Mouse (Mus musculus): ENCODE data around the gene Adarb2. TPM values are rescaled to one million over a fixed set of nuclear protein-coding genes. Genes with fewer than 3 reads are reported as not detected.
"Not testable (repeated sequence)": the region's sequence is repeated elsewhere in the genome, so short reads cannot be mapped to it uniquely, and the experiment has no call there.

The Adarb2 gene
- polyA plus RNA-seq, 1 experiment from 2014 or later: 30.4 TPM

DNA sequence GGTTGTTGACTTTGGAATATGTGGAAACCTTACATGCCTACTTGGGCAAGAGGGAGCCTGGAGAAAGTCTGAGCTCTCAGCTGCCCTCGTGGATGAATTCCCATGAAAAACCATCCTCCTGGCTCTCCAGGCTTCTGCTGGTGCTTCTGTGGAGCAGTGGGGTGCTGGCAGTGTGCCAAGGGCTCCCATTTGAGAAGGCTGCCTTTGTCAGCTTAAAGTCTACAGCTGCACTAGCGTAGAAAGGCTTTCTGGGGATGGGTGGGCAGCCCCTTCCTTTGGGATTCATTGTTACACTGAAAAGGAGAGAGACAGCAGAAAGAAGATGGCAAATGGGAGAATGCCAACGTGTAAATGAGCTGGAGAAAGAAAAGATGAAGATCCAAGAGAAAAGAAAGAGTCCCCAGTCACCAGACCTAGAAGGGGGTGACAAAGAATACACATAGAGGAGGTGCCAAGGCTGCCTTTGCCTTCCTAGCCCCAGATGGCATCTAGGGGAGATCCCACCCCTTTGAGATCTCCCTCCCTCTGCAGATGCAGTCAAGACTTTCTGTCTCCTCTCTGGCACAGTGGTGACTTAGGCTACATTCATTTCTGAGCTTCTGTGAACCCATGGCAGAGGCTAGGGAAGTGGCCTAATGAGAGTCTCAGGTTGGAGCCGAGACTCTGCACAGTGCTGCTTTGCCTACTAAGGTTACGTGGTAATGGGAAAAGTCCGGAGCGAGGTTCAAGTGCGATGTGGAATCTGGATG lies 381.8 kb downstream of the Adarb2 start:
- DNase-seq (peak; percentile 42), ATAC-seq (ENCODE audit: low FRiP score, low TSS enrichment) (no peak)
- H3K27ac ChIP-seq (replicated peaks; ENCODE audit: low read depth, low read length): no peak overlapping the region

DNA sequence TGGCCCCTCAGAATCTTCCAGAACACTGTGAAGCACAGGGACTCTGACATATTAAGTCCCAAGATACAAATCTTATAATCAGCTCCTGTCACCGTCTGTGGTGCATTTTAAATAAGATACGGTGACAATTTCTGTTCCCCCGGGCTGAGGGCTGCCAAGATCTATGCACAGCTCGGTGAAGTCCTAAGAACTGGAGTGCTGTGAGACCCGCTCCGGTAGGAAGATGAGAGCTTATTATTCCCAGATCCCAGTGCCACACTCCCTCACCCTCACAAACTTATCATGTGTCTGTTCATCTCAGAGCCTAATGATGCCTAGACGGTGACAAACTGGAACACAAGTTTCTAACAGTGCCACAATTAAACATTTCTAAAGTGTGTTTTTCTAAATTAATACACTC lies 384.8 kb downstream of the Adarb2 start:
- Histone ChIP-seq H3K27me3 (ENCODE audit: control insufficient read depth, insufficient read depth, low read length) (no peaks in the 10 kb centered on the region), H3K9me3 (ENCODE audit: control insufficient read depth, low read length) (no peaks in the 10 kb centered on the region), H3K9ac (replicated peaks; ENCODE audit: low read length) (no peak overlapping the region), H3K4me2 (ENCODE audit: low read length) (no peak overlapping the region), H3K4me3 (replicated peaks; ENCODE audit: low read depth, low read length) (no peak overlapping the region), H3K27ac (replicated peaks; ENCODE audit: low read depth, low read length) (no peak overlapping the region), H3K4me1 (ENCODE audit: control insufficient read depth, insufficient read depth, low read length) (no peaks in the 10 kb centered on the region), H3K36me3 (ENCODE audit: control insufficient read depth, insufficient read depth, low read length) (no peaks in the 10 kb centered on the region)
- DNase-seq (no peak), ATAC-seq (ENCODE audit: low FRiP score, low TSS enrichment) (no peak)
- 64% methylated on average over 7 of the region's 7 CpGs for WGBS

More for the DNA sequence above, 381.8 kb downstream of the Adarb2 start:
- H3K9ac ChIP-seq (replicated peaks; ENCODE audit: low read length): no peak overlapping the region
- H3K9me3 ChIP-seq (ENCODE audit: control insufficient read depth, low read length): no peaks in the 10 kb centered on the region
- no peaks in the 10 kb centered on the region for H3K27me3 ChIP-seq (ENCODE audit: control insufficient read depth, insufficient read depth, low read length)
- no peaks in the 10 kb centered on the region for H3K36me3 ChIP-seq (ENCODE audit: control insufficient read depth, insufficient read depth, low read length)
- WGBS: 72% methylated on average over 8 of the region's 8 CpGs
- no peaks in the 10 kb centered on the region for H3K4me1 ChIP-seq (ENCODE audit: control insufficient read depth, insufficient read depth, low read length)
- H3K4me2 ChIP-seq (ENCODE audit: low read length): no peak overlapping the region
- H3K4me3 ChIP-seq (replicated peaks; ENCODE audit: low read depth, low read length): no peak overlapping the region

DNA sequence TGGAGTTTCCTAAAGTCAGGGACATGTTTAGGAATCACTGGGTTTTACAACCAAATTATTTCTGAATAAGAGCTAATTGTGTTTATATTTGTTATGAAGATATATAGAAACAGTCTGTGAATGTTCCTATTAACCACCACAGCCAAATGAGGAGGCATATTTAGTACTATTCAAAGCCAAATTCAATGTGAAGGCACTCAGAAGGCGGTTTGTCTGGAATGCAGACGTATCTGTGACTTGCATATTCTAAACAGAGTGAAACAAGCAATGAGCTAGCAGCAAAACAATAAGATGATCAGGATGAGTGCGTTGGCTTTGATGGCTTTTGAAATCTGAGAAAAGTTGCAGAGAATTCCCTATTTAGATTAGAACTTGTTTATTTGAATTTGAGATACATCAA lies 387.8 kb downstream of the Adarb2 start:
- no peak overlapping the region for H3K4me2 ChIP-seq (ENCODE audit: low read length)
- no peaks in the 10 kb centered on the region for H3K27me3 ChIP-seq (ENCODE audit: control insufficient read depth, insufficient read depth, low read length)
- no peak overlapping the region for H3K9ac ChIP-seq (replicated peaks; ENCODE audit: low read length)
- 79% methylated on average over 3 of the region's 3 CpGs for WGBS
- no peaks in the 10 kb centered on the region for H3K4me1 ChIP-seq (ENCODE audit: control insufficient read depth, insufficient read depth, low read length)
- no peaks in the 10 kb centered on the region for H3K9me3 ChIP-seq (ENCODE audit: control insufficient read depth, low read length)
- ATAC-seq (ENCODE audit: low FRiP score, low TSS enrichment) (no peak), DNase-seq (no peak)
- no peak overlapping the region for H3K4me3 ChIP-seq (replicated peaks; ENCODE audit: low read depth, low read length)
- no peaks in the 10 kb centered on the region for H3K36me3 ChIP-seq (ENCODE audit: control insufficient read depth, insufficient read depth, low read length)
- H3K27ac ChIP-seq (replicated peaks; ENCODE audit: low read depth, low read length): no peak overlapping the region

DNA sequence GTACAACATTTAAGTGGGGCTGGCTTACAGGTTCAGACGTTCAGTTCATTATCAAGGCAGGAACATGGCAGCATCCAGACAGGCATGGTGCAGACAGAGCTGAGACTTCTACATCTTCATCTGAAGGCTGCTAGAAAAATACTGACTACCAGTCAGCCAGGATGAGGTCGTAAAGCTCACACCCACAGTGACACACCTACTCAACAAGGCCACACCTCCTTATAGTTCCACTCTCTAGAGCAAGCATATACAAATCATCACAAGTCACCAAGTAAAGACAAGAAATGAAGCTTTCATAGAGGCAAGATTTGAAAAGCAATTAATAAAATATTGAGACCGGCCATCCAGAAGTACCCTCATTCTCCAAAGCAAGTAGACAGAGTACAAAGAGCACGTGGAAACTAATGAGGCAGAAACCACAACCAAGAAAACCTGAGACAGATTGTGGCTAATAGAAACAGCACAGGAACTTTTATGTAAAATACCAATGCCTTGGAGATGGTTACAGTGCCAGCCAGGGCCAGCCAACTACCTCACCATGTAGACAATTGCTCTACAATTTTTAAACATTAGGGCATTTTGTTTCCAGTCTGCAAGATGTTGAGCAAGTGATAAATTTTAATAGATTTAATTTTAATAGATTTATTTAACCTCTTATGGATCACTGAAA lies 394.4 kb downstream of the Adarb2 start:
- Histone ChIP-seq H3K36me3 (ENCODE audit: control insufficient read depth, insufficient read depth, low read length) (no peaks in the 10 kb centered on the region), H3K27me3 (ENCODE audit: control insufficient read depth, insufficient read depth, low read length) (no peaks in the 10 kb centered on the region), H3K9ac (replicated peaks; ENCODE audit: low read length) (no peak overlapping the region), H3K4me1 (ENCODE audit: control insufficient read depth, insufficient read depth, low read length) (no peaks in the 10 kb centered on the region), H3K27ac (replicated peaks; ENCODE audit: low read depth, low read length) (no peak overlapping the region), H3K4me2 (ENCODE audit: low read length) (no peak overlapping the region), H3K9me3 (ENCODE audit: control insufficient read depth, low read length) (no peaks in the 10 kb centered on the region), H3K4me3 (replicated peaks; ENCODE audit: low read depth, low read length) (no peak overlapping the region)
- 84% methylated on average over 4 of the region's 4 CpGs for WGBS
- ATAC-seq (ENCODE audit: low FRiP score, low TSS enrichment): no peak
- DNase-seq: no peak

DNA sequence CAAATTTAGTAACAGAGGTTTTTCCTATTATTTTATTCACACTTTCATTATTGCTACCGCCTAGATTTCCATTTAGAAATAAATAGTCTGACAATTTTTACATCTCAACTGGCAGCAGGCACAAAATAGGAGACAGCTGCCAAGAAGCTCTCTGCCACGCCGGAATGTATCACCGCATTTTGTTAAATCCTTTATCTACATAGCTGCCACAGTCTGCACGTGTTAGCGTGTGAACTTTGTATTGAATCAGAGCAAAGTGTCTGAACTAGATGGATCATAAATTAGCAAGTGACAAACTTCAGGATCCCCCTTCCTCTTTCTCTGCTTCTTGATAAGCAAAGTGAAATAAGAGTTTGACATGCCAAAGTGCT lies 395.0 kb downstream of the Adarb2 start:
- Histone ChIP-seq H3K27me3 (ENCODE audit: control insufficient read depth, insufficient read depth, low read length) (no peaks in the 10 kb centered on the region), H3K4me1 (ENCODE audit: control insufficient read depth, insufficient read depth, low read length) (no peaks in the 10 kb centered on the region), H3K36me3 (ENCODE audit: control insufficient read depth, insufficient read depth, low read length) (no peaks in the 10 kb centered on the region), H3K27ac (replicated peaks; ENCODE audit: low read depth, low read length) (no peak overlapping the region), H3K4me3 (replicated peaks; ENCODE audit: low read depth, low read length) (no peak overlapping the region), H3K9ac (replicated peaks; ENCODE audit: low read length) (no peak overlapping the region), H3K9me3 (ENCODE audit: control insufficient read depth, low read length) (no peaks in the 10 kb centered on the region), H3K4me2 (ENCODE audit: low read length) (no peak overlapping the region)
- ATAC-seq (ENCODE audit: low FRiP score, low TSS enrichment): no peak
- no peak for DNase-seq
- 58% methylated on average over 6 of the region's 6 CpGs for WGBS

- no peak overlapping the region for H3K4me3 ChIP-seq (replicated peaks; ENCODE audit: low read depth, low read length)
- H3K4me2 ChIP-seq (ENCODE audit: low read length): no peak overlapping the region
- no peaks in the 10 kb centered on the region for H3K9me3 ChIP-seq (ENCODE audit: control insufficient read depth, low read length)
- WGBS: 93% methylated on average over 2 of the region's 2 CpGs
- ATAC-seq (ENCODE audit: low FRiP score, low TSS enrichment): no peak
- H3K27me3 ChIP-seq (ENCODE audit: control insufficient read depth, insufficient read depth, low read length): no peaks in the 10 kb centered on the region
- H3K4me1 ChIP-seq (ENCODE audit: control insufficient read depth, insufficient read depth, low read length): 0 out of 2 replicates have a peak, but pooled peaks cover 4% of the 10 kb centered on the region
- H3K27ac ChIP-seq (replicated peaks; ENCODE audit: low read depth, low read length): no peak overlapping the region
- H3K9ac ChIP-seq (replicated peaks; ENCODE audit: low read length): no peak overlapping the region
- no peaks in the 10 kb centered on the region for H3K36me3 ChIP-seq (ENCODE audit: control insufficient read depth, insufficient read depth, low read length)
- no peak for DNase-seq
Measured at GRCm38 (mm10) chr13:8605645-8606044, 403.0 kb downstream of the Adarb2 start.

DNA sequence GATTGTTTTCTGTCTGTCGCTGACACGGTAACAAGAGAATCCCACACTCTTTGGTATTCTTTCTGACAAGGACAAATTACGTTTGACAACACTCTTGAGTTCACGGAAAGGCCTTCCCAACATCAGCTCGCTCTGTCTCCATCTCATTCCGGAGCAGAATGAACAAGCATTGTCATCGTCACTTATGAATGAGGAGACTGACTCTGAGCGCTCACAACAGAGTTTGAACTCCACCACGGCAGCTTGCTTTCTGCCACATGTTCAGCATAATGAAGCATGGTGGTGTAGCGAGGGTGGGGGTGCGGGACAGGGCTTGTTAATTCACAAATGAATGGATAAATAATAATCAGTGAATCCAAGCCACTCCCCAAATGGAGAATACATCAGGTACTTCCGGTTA lies 405.4 kb downstream of the Adarb2 start:
- H3K4me2 ChIP-seq (ENCODE audit: low read length): no peak overlapping the region
- no peak for DNase-seq
- 81% methylated on average over 12 of the region's 12 CpGs for WGBS
- no peaks in the 10 kb centered on the region for H3K27me3 ChIP-seq (ENCODE audit: control insufficient read depth, insufficient read depth, low read length)
- no peak for ATAC-seq (ENCODE audit: low FRiP score, low TSS enrichment)
- no peak overlapping the region for H3K9ac ChIP-seq (replicated peaks; ENCODE audit: low read length)
- H3K27ac ChIP-seq (replicated peaks; ENCODE audit: low read depth, low read length): no peak overlapping the region
- H3K4me1 ChIP-seq (ENCODE audit: control insufficient read depth, insufficient read depth, low read length): peaks cover 9% of the 10 kb centered on the region; the same call in 1 of the 2 replicates
- H3K4me3 ChIP-seq (replicated peaks; ENCODE audit: low read depth, low read length): no peak overlapping the region
- H3K36me3 ChIP-seq (ENCODE audit: control insufficient read depth, insufficient read depth, low read length): no peaks in the 10 kb centered on the region
- H3K9me3 ChIP-seq (ENCODE audit: control insufficient read depth, low read length): no peaks in the 10 kb centered on the region

DNA sequence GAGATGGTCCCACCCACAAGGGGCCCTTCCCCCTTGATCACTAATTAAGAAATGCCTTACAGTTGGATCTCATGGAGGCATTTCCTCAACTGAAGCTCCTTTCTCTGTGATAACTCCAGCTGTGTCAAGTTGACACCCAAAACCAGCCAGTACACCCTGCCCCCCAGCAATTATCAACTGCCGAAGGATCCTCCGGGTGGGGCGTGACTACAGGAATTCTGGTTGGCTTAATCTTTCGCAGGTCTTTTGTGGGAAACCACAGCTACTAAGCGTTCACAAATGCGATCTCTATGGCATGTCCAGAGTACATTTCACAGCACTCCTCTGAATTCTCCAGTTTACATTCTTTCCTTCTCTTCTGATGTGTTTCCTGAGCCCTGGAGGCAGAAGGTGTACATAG lies 406.3 kb downstream of the Adarb2 start:
- not testable (repeated sequence) for H3K9me3 ChIP-seq (ENCODE audit: control insufficient read depth, low read length)

GRCm38 (mm10) chr13:8610956-8611355 lies 408.3 kb downstream of the Adarb2 start:
- DNase-seq: no peak

More for the DNA sequence above, 406.3 kb downstream of the Adarb2 start:
- not testable (repeated sequence) for H3K4me2 ChIP-seq (ENCODE audit: low read length); H3K4me1 ChIP-seq (ENCODE audit: control insufficient read depth, insufficient read depth, low read length); ATAC-seq (ENCODE audit: low FRiP score, low TSS enrichment); H3K27ac ChIP-seq (replicated peaks; ENCODE audit: low read depth, low read length); H3K36me3 ChIP-seq (ENCODE audit: control insufficient read depth, insufficient read depth, low read length); DNase-seq; H3K4me3 ChIP-seq (replicated peaks; ENCODE audit: low read depth, low read length); H3K9ac ChIP-seq (replicated peaks; ENCODE audit: low read length); H3K27me3 ChIP-seq (ENCODE audit: control insufficient read depth, insufficient read depth, low read length)
- 90% methylated on average over 6 of the region's 6 CpGs for WGBS

More at GRCm38 (mm10) chr13:8610956-8611355, 408.3 kb downstream of the Adarb2 start:
- Histone ChIP-seq H3K4me3 (replicated peaks; ENCODE audit: low read depth, low read length) (no peak overlapping the region), H3K9ac (replicated peaks; ENCODE audit: low read length) (no peak overlapping the region), H3K27ac (replicated peaks; ENCODE audit: low read depth, low read length) (0 out of 2 replicates have a peak overlapping the region, but pooled peaks have one; percentile 3), H3K27me3 (ENCODE audit: control insufficient read depth, insufficient read depth, low read length) (no peaks in the 10 kb centered on the region), H3K9me3 (ENCODE audit: control insufficient read depth, low read length) (no peaks in the 10 kb centered on the region), H3K4me2 (ENCODE audit: low read length) (no peak overlapping the region), H3K36me3 (ENCODE audit: control insufficient read depth, insufficient read depth, low read length) (no peaks in the 10 kb centered on the region), H3K4me1 (ENCODE audit: control insufficient read depth, insufficient read depth, low read length) (peaks cover 9% of the 10 kb centered on the region; the same call in 1 of the 2 replicates)
- WGBS: 68% methylated on average over 8 of the region's 8 CpGs
- no peak for ATAC-seq (ENCODE audit: low FRiP score, low TSS enrichment)
